Mouse (Mus musculus): ENCODE measurements around the gene Sumo1.

DNA sequence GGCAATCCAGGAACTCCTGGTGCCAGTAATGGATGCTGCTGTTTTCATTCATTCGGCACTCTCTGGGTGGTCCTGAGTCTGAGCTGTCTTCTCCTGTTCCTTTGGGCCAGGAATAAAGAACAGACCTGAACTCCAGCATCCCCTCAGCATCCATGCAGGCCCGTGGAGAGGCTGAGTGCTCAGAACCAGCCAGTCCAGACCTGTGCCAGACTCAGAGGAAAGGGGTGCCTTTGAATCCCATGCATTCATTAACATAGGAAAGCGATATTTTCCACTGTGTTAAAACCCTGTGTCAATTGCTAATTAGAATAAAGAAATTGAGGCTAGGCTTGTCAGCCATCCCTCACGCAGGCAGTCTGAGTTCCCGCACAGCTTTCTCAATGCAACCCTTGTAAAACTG, 116.9 kb downstream of the Sumo1 start:
- TF ChIP-seq MAX (IDR thresholded peaks at IDR 0.05) (no peak), CTCF (IDR thresholded peaks at IDR 0.05; ENCODE audit: control insufficient read depth, insufficient read depth, insufficient read length) (no peak), MYOG (IDR thresholded peaks at IDR 0.05; ENCODE audit: control insufficient read depth, extremely low read depth, insufficient read length) (no peak), USF1 (IDR thresholded peaks at IDR 0.05; ENCODE audit: low read depth) (no peak), CEBPB (IDR thresholded peaks at IDR 0.05; ENCODE audit: low read depth) (no peak), MYOD1 (IDR thresholded peaks at IDR 0.05; ENCODE audit: control insufficient read depth, insufficient read length, low read depth) (no peak)

Measured in C2C12 (cell line).